Mouse (Mus musculus) heart, postnatal 14 days (tissue): Measurements from ENCODE around the gene Ifi203. TPM values are rescaled to one million over a fixed set of nuclear protein-coding genes. Genes with fewer than 3 reads are reported as not detected.
A peak's percentile ranks its signal among the peaks of the same experiment; 100 is the strongest.
"Not testable (repeated sequence)": the region's sequence is repeated elsewhere in the genome, so short reads cannot be mapped to it uniquely, and the experiment has no call there.

ENCODE experiments used
- DNase-seq, 2 experiments: peaks; one replicate each; pipeline ENCODE4 v3.0.0; 2021 to 2022
- intact Hi-C: fragments of 180-260 bp; cut with DNase I; formaldehyde crosslinking; loops from one replicate; pipeline ENCODE4 v1.15.1; 2025
- total RNA-seq, 2 experiments: library from RNA; stranded (reverse); gene quantifications; 2 replicates each; pipeline ENCODE4 v1.2.3; 2021

The Ifi203 gene
- total RNA-seq, 2 experiments from 2014 or later = 12.4 to 15.4 TPM

- intact Hi-C loops, DNase-seq: not testable (repeated sequence)
Measured at GRCm38 (mm10) chr1:173908390-173908789, 34.1 kb downstream of the Ifi203 start.

GRCm38 (mm10) chr1:173905885-173906284, 36.6 kb downstream of the Ifi203 start:
- DNase-seq, intact Hi-C loops: not testable (repeated sequence)

DNA sequence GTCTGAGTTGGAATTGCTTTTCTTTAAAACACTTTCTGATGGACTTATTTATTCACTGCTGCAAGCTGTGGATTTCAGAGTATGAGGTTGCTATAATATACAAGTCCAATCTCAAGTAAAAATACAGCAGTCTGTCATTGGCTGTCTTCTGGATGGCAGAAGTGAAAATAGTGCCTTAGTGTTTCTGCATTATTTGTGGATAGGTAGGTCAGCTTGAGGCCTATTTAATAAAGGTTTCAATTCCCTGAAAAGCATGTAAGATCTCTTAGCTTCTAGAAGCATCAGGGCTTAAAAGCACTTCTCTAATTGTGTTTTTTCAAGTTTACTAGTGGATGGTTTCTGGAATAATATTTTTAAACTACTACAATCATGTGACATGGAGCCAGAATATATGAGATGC, 52.7 kb downstream of the Ifi203 start:
- DNase-seq, intact Hi-C loops: not testable (repeated sequence)

DNA sequence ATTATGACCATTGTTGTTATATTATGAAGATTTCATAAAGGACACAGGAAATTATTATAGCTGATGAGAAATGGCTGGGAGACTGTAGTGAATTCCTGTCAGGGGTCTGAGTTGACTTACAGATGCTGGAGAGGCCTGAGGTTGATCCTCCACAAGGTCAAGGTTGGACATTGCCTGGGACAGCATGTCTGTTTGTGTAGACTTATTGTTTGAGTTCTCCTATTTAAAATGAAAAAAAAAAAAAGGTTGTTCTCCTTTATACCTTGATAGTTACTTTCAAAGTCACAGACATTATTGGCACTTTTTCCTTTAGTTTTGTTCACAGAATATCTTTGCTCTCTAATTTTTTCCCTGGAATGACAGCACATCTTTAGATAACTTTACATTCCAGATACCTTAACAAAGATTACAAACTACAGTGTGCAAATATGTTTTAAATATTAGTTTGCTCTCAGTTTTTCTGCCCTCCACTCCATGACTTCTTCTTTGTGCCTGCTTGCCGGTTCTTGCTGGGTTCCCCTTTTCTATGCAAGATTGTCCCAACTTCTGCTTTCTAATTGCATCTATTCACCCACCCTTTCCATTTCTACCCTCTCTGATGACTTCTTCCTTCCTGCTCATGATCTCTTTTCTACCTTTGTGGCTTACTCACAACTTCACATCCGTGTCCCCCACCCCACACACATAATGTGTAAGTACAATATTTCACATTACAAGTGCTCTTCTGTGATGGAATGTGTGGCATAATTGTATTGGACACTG, 55.3 kb downstream of the Ifi203 start:
- DNase-seq, intact Hi-C loops: not testable (repeated sequence)

GRCm38 (mm10) chr1:173880004-173880666, 62.3 kb downstream of the Ifi203 start:
- intact Hi-C loops = not testable (repeated sequence)
- DNase-seq = peak in 1 of 2 experiments; percentile 2

DNA sequence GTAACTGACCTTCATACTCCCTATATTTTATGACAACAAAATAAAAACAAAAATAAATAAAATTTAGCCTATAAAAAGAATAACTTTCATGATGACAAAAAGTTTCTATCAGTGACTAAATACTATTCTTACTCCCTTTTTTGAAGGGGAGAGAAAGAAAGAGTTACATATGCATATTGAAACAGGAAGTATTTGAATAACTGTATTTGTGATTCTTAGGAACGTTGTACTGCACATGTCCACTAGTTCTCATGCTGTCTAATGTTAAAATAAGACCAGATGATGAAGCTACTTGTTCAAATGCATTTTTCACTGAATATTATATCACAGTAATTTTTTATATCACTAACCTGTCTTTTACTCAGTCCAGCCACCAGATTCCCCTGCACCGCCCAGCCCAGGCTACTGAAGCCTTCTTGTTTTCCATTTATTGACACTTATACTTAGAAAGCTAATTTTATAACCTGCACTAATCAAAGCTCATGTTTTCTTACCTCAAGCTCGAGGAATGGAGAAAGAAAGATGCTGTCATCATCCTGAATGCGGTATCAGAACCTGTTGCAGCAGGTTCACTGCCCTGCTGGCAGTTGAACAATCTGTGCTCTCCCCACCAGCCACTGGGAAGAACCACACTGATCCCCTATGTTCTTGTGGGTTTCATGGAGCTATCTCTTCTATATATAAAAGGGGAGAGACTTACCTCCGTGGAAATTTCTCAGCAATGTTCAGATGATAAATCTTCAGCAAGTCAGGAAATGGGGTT, 63.1 kb downstream of the Ifi203 start:
- DNase-seq = not testable (repeated sequence)

DNA sequence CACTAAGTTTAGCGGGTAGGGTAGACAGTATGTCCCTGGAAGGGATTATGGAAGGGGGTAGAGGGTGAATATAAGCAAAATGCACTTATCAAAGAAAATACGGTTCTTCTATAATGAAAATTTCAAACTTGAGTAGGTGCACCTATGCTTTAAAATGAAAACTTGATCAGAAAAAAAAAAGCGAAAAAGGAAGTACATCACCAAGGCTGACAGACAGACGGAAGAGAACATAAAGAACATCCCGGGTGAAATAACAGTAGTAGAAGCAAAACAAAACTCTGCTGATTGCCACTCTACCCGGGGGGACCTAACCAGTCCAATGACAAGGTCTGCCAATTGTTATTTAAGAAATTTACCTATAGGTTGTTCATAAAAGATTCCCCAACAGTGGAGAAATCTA, 64.2 kb downstream of the Ifi203 start:
- DNase-seq = not testable (repeated sequence)
- intact Hi-C loops = loop anchor here (5.0 to 10.0 kb wide), 2 partner anchors 44 to 67 kb away; partner anchors contain the start of genes Ifi203 and Mndal

More for the DNA sequence above, 63.1 kb downstream of the Ifi203 start:
- intact Hi-C loops = loop anchor here (5.0 to 10.0 kb wide), 2 partner anchors 43 to 65 kb away; partner anchors contain the start of genes Ifi203 and Mndal

- intact Hi-C loops = loop anchor here (5.0 to 10.0 kb wide), 2 partner anchors 45 to 68 kb away; partner anchors contain the start of genes Ifi203 and Mndal
Measured at GRCm38 (mm10) chr1:173877125-173877524, 65.3 kb downstream of the Ifi203 start.

More at GRCm38 (mm10) chr1:173877125-173877524, 65.3 kb downstream of the Ifi203 start:
- DNase-seq = not testable (repeated sequence)

Other genes with a start within 250 kb of the Ifi203 start
- gene Ifi207, start 200.9 kb downstream of the Ifi203 start, total RNA-seq = 1 to 10 TPM; 2.6 to 3.0 TPM
- gene Ifi204, start 175.7 kb downstream of the Ifi203 start, total RNA-seq = 1 to 10 TPM; 2.0 to 2.5 TPM
- gene Ifi211, start 29.6 kb downstream of the Ifi203 start, total RNA-seq = 1 to 10 TPM in 1 of 2 experiments, under 1 TPM in 1; 0.86 to 1.6 TPM
- 10 to 100 TPM; 14.9 to 16.9 TPM for gene Mndal, start 181 bp downstream of the Ifi203 start, total RNA-seq
- not detected for gene Ifi202b, start 40.1 kb upstream of the Ifi203 start, total RNA-seq
- gene Ifi205, start 89.1 kb upstream of the Ifi203 start, total RNA-seq = 1 to 10 TPM; 1.6 to 1.9 TPM
- not detected for gene Olfr433, start 98.0 kb upstream of the Ifi203 start, total RNA-seq
- gene Olfr432, start 106.5 kb upstream of the Ifi203 start, total RNA-seq = not detected
- gene Olfr430, start 123.9 kb upstream of the Ifi203 start, total RNA-seq = not detected
- gene Olfr429, start 141.7 kb upstream of the Ifi203 start, total RNA-seq = not detected
- gene Olfr427, start 154.2 kb upstream of the Ifi203 start, total RNA-seq = not detected
- gene Olfr231, start 178.5 kb upstream of the Ifi203 start, total RNA-seq = not detected
- not detected for gene Olfr424, start 188.8 kb upstream of the Ifi203 start, total RNA-seq
- not detected for gene Olfr420, start 213.0 kb upstream of the Ifi203 start, total RNA-seq
- gene Spta1, start 230.1 kb upstream of the Ifi203 start, total RNA-seq = 10 to 100 TPM; 14.0 to 15.5 TPM